In the genomic region with DNA sequence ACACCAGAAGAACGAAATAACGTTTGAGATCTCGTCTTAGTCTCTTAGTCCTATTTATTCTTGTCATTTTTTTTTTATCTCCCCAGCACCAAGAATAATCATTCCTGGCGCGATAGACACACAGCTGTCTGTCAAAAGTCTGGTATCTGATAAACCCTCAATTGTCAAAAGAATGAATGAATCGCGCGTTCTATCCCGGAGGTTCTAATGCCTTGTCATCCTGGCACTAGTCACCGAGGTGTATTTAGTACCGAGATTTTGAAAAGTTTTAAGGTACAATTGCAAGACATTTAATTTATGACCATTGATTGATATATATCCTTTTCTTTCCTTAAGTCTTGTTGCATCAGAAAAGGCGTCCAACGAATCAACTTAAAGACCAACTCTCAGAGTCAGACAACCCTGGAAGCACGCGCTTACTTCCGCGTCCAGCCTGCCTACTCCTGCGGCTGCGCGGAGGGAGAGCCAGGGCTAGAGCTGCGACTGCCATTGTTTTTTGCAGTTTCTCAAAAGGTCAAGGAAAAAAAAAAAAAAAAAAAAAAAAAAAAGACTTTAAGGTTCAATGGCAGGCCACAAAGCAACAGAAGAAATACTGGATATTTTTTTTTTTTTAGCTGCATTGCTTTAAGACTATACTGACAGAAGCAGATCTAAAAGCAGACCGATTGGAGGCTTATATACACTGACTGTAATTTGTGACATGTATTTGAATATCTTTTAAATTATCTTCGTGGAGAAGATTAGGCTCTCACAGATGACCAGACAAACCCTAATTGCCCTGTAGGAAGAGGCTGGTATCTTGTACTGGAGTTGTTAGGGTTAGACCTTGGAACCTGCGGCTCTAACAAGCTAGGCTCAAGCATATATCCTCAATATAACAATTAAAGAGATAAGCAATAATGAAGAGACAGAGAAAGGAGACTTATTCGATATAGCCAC, we compare ENCODE assay signal across 8 mouse cellular contexts. TPM values are rescaled to one million over a fixed set of nuclear protein-coding genes. Genes with fewer than 3 reads are reported as not detected.
DNase-seq lines count a peak whose midpoint lies in the region; ATAC-seq and TF ChIP-seq lines count a peak whose summit lies in the region.

No protein-coding gene starts in this region.

- peak overlapping the region; percentile 70 for H3K27ac ChIP-seq in kidney, adult 2 months (ENCODE audit: insufficient read depth, low read depth, low read length)
- peak overlapping the region; percentile 48; the same call in 1 of the 2 replicates for H3K27ac ChIP-seq in limb, embryonic 13.5 days
- H3K27ac ChIP-seq in midbrain, embryonic 15.5 days, result peak overlapping the region; percentile 89

- peak; percentile 57 for DNase-seq in urinary bladder, postnatal 25 days (ENCODE audit: low spot score)
- no peak for DNase-seq in urinary bladder, adult 2 months (ENCODE audit: low spot score)
- DNase-seq in embryo, embryonic 9.5 days (ENCODE audit: extremely low spot score), result peak; percentile 72
- DNase-seq in heart, adult 18-20 months, result peak; percentile 70 to 83
- DNase-seq in kidney, adult 2 months, result peak; percentile 86
- peak; percentile 21 to 49 for DNase-seq in spleen, postnatal 14 days (ENCODE audit: low spot score in 2 of 2)

- H3K4me3 ChIP-seq in kidney, adult 2 months (ENCODE audit: insufficient read depth, low read depth, low read length), result peak overlapping the region; percentile 90
- peak overlapping the region; percentile 98 for H3K4me3 ChIP-seq in limb, embryonic 13.5 days
- H3K4me3 ChIP-seq in midbrain, embryonic 15.5 days, result peak overlapping the region; percentile 92

- peaks cover 10% of the 10 kb centered on the region; the same call in 1 of the 2 replicates for H3K4me1 ChIP-seq in kidney, adult 2 months (ENCODE audit: control insufficient read depth, insufficient read depth, low read length)
- peaks cover 17% of the 10 kb centered on the region for H3K4me1 ChIP-seq in limb, embryonic 13.5 days
- H3K4me1 ChIP-seq in midbrain, embryonic 15.5 days, result peaks cover 37% of the 10 kb centered on the region

- ATAC-seq in limb, embryonic 13.5 days (ENCODE audit: low FRiP score, low read depth), result peak; percentile 70
- peak; percentile 83 for ATAC-seq in midbrain, embryonic 15.5 days (replicated peaks)

- no peak for TF ChIP-seq CTCF in kidney, adult 2 months (conservative IDR thresholded peaks at IDR 0.05; ENCODE audit: insufficient read depth, insufficient read length, low read depth, low read length)

- no peaks in the 10 kb centered on the region for H3K36me3 ChIP-seq in kidney, adult 2 months (ENCODE audit: control insufficient read depth, insufficient read depth, low read length)
- peaks cover 6% of the 10 kb centered on the region; the same call in 1 of the 2 replicates for H3K36me3 ChIP-seq in limb, embryonic 13.5 days
- H3K36me3 ChIP-seq in midbrain, embryonic 15.5 days (replicated peaks), result no peaks in the 10 kb centered on the region

- no peaks in the 10 kb centered on the region for H3K9me3 ChIP-seq in limb, embryonic 13.5 days
- H3K9me3 ChIP-seq in midbrain, embryonic 15.5 days, result no peaks in the 10 kb centered on the region

- H3K9ac ChIP-seq in limb, embryonic 13.5 days, result no peak overlapping the region
- H3K9ac ChIP-seq in midbrain, embryonic 15.5 days, result peak overlapping the region; percentile 21; the same call in 1 of the 2 replicates

- TF ChIP-seq POLR2A in kidney, adult 2 months (IDR thresholded peaks at IDR 0.05; ENCODE audit: low read depth, low read length), result no peak

- no peaks in the 10 kb centered on the region for H3K27me3 ChIP-seq in kidney, adult 2 months (replicated peaks; ENCODE audit: control insufficient read depth, insufficient read depth, low read length)
- 0 out of 2 replicates have a peak, but pooled peaks cover 4% of the 10 kb centered on the region for H3K27me3 ChIP-seq in limb, embryonic 13.5 days
- H3K27me3 ChIP-seq in midbrain, embryonic 15.5 days (replicated peaks), result peaks cover 3% of the 10 kb centered on the region; the same call in 1 of the 2 replicates

- H3K4me2 ChIP-seq in limb, embryonic 13.5 days (replicated peaks), result peak overlapping the region; percentile 82
- H3K4me2 ChIP-seq in midbrain, embryonic 15.5 days, result peak overlapping the region; percentile 93

- WGBS in kidney, adult 2 months, result 11% methylated on average over 25 of the region's 25 CpGs
- WGBS in limb, embryonic 13.5 days, result 13% methylated on average over 25 of the region's 25 CpGs
- 12% methylated on average over 25 of the region's 25 CpGs for WGBS in midbrain, embryonic 15.5 days

RNA-seq across cellular contexts. Expression of a gene that starts 0.6 kb away (rescaled TPM):
- 33.4 and 39.2 TPM in 2 replicates for polyA plus RNA-seq in urinary bladder, adult 2 months (2012; rRNA removed)
- 10 to 100 TPM; 68.8 to 77.6 TPM for total RNA-seq in heart, adult 18-20 months (2021)
- polyA plus RNA-seq in kidney, adult 2 months (2012; rRNA removed), result 25.3 and 27.2 TPM in 2 replicates
- polyA plus RNA-seq in limb, embryonic 13.5 days (2015; fragmentation: Nextera tagmentation; extraction: Ambion mirVana), result 15.9 and 18.0 TPM in 2 replicates
- polyA plus RNA-seq in midbrain, embryonic 15.5 days (2015; fragmentation: Nextera tagmentation; extraction: Ambion mirVana), result 17.0 and 18.3 TPM in 2 replicates
